Mouse (Mus musculus) cerebellum, adult 9-11 months (tissue): ENCODE data around the gene Ick.
"Not testable (repeated sequence)": the region's sequence is repeated elsewhere in the genome, so short reads cannot be mapped to it uniquely, and the experiment has no call there.

Source experiments
- DNase-seq: peaks from one replicate; pipeline ENCODE4 v3.0.0; 2022

The Ick gene

DNA sequence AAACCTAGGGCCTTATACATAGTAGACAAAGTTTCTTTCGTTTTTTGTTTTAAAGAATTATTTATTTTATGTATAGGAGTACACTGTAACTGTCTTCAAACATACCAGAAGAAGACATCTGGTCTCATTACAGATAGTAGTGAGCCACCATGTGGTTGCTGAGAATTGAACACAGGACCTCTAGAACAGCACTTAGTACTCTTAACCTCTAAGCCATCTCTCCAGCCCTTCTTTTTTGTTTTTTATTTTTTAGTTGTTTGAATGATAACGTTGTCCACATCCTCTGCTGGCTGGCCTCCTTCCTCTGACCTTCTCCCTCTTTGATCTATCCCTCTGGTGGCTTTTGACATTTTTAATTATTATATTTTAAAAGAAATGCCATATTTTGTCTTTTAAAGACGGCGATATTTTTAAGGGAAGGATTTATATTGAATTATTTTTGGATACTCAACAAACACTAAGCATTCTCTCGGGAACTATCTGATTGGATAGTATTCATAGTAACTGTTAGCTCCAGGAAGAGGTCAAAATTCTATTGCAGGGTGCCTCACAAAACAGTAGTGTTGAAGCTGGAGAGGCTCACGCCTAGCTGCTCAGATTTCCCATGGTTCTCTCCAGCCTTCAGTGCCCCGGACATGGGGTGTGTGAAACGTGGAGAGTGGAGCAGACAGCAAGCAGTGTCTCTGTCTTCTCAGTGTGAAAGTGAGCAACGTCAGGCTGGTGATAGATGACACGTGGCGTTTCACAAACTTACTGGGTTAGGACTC lies 45.4 kb downstream of the Ick start:
- no peak for DNase-seq

DNA sequence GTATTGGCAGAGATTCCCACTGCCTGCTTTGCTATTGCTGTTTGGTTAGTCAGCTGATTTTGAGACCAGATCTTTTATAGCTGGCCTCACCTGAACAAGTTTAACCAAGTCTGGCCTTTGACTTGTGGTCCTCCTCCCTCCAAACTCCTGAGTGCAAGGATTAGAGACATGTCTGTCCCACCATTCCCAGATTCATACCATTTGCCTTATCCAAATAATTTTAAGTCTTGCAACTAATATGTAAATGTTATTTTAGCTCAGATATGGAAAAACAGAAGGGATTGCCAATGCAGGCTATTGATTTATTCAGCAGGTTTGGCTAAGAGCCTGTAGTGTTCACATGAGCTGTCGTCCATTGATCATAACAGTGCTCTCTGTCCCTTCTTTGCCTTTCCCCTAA lies 48.2 kb downstream of the Ick start:
- no peak for DNase-seq

DNA sequence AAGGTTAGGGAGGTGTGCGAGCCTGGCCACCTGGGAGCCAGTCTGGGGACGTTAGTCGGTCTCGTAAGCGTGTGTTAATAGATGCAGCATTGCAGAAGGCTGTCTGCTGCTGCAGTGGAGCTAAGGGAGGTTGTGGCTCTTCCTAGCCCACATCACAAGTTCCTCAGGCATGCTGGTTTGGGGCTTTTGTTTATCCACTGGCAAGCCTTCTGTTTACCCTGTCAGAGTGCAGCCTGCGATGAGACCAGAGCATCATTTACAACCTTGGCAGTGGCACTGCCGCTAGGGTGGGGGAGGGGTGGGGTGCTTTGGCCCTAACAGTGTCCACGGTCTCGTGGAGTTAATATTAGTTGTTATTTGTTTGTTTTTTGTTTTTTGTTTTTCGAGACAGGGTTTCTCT lies 54.3 kb downstream of the Ick start:
- DNase-seq = no peak

DNA sequence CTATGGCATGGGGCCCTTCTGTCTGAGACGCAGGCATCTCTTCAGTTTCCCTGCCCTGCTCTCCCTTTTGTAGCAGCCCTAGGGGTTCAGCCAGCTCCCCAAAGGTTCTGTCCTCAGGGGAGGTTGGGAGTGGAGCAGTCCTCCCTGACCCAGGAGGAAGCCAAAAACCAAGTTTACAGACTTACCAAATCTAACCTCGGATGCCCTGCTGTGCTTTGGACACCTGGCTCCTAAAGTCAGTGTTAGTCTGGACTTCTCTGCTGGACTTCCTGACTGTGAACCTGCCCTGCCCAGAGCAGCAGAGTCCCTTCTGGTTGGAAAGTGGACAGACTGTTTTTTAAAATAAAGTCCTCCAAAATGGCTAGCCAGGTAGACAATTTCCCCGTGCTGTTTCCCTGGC lies 55.7 kb downstream of the Ick start:
- no peak for DNase-seq

DNA sequence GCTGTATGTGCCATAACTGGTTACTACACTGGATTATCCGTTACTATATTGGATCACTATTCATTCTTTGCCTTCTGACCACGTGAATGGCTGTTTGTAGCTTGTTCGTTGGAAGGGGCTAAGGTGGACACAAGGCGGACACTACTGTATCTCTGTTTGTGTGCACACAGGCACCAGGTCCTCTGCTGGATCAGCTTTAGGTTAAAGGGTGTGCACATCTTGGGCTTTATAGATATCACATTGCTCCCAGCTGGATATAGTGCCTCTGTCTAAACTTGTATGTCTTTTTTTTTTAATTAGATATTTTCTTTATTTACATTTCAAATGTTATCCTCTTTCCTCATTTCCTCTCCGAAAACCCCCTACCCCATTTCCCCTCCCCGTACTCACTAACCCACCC lies 56.5 kb downstream of the Ick start:
- no peak for DNase-seq

DNA sequence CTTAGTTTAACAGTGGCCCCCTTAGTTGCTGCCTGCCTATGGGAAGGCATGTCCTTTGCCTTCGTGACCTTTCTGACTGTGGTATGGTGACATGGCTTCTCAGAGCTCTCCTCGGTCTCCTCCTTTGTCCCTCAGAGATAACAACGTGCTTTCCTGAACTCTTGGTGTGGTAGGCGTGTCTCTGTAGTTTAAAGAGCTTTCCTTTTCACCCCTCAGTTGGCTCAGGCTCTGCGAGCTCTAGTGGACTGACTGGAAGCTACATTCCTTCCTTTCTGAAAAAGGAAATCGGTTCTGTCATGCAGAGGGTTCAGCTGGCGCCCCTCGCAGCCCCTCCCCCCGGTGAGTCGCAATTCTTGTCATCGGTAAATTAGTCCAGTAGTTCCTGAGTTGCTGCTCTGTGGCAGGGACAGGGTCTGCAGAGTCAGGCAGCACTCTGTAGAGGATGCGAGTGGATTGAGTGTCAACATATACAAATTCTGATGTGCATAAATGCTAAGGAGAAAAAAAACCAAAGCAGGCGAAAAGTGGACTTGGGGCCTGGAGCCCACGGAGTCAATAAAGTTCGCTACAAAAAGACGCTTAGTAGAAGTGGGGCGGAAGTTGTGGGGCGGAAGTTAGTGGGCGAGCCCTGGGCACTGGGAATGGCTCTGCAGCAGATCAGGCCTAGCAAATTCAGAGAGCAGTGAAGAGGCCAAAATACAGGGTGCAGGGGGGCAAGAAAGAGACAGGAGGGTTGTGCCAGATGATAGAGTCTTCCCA lies 57.9 kb downstream of the Ick start:
- DNase-seq = no peak

DNA sequence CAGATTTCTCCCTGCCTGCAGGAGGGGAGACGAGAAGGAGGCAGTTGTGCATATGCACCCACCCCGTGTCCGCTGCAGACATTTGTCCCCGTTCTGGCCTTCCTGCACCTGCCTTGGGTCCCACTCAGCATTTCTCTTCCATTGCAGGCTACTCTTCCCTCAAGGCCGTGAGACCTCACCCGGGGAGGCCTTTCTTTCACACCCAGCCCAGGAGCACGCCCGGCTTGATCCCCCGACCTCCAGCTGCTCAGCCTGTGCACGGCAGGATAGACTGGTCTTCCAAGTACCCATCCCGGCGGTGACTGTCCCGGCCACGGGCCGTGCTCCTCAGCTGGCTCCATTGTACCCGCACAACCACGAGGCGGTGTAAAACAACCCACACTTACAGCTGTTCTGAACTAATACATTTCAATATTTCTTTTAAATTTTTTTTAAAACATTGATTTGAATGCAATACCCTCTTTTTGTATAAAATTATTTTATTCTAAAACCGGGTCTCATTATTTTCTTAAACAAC lies 58.5 kb downstream of the Ick start:
- DNase-seq = no peak

DNA sequence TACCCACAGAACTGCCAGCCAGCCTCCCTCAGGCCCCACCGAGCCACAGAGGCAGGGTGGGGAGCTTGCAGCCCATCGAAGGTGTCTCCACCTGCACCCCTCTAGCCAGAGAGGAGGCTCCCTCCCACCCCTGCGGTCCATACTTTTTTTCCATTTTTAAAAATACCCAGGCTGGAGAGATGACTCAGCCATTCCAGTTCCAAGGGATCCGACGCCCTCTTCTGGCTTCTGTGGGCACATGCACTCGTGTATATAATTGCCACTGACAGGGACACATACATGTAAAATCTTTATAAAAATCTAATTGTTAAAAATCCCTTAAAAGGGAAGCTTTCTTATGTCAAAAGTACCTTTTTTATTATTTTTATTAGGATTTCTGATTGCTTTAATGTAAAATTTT lies 59.9 kb downstream of the Ick start:
- no peak for DNase-seq

DNA sequence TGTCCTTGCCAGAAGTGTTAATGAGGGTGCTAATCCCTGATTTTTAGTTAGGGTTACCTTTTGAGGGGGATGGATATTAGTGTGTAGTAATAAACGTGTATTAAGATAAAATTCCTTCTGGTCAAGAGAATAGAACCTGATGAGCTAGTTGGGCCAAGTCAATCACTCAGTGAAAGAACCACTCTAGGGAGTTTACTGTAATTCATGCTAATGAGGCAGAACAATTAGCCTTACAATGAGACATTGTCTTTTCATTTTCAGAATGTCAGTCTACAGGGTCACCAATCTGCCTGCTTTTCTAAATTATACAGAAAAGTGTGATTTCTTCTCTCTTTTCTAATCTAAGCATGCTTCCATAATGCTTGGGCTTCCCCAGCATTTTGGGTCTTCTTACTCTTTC lies 65.0 kb downstream of the Ick start:
- no peak for DNase-seq

DNA sequence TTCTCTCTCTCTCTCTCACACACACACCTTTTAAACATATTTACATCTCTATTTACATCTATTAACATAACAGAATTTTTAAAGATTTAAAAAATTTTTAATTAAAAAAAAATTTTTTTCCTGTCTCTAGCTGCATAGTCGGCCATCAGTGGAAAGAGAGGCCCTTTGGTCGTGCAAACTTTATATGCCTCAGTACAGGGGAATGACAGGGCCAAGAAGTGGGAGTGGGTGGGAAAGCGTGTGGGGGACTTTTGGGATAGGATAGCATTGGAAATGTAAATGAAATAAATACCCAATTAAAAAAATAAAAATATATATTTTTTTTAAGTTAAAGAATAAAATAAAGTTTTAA lies 65.9 kb downstream of the Ick start:
- DNase-seq = not testable (repeated sequence)

DNA sequence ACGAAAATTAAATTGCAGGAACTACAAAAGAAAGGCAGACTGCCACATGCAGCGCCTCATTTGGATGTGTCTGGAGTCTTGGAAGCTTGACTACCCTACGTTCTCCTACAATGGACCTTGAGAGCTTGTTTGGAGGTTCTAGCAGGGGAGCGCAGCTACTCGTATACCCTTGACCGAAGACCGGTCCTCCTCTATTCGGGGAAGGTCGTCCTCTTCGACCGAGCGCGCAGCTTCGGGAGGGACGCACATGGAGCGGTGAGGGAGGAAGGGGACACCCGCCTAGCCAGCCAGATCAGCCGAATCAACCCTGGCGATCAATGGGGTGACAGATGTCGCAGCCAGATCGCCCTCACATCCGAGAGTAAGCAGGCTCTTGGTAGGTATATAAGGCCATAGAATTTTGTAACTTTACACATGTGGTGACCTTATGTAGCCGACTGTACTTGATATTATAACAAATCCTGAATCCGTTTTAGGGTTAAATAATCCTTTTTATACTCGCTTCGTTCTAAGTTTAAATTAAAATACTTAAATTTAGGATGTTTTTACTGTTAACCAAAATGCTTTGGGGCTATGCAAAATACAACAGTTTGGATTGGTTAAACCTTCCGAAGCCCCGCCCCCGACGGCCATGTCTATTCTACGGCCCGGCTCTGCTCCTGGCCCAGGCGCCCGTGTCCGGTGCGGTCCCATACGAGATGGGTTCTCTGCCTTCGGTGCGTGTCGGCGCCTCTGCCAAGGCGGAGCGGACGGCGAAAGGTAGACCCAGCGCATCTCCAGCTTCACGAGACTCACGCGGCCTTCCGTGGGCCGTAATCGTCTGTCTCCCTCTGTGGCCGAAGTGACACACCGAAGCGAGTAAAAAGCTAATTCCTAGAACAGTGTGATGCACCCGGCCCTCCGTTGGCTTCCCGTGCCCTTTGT lies 66.5 kb downstream of the Ick start:
- DNase-seq = peak; percentile 96

DNA sequence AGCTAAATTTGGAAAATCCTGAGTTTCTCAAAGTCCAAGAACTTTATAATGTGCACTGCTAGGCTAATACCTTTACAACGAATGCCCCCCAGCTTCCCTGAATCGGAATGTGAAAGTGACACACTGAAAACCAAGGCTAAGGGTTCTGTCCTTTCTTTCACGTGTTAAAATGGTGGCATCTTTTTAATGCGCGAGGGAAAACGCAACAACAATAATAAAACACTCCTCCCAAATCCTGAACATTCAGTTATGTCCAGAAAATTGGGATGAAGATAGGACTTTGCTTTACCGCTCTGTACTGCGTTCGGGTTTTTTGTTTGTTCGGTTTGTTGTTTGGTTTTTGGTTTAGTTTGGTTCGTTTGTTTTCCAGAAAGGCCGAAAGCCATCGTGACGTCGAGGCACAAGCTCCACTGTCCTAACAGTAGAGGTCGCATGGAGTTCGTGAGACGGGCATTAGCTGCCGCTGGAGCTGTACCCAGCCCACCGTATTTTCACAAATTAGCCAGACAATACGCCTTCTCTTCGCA lies 67.3 kb downstream of the Ick start:
- peak; percentile 72 for DNase-seq

DNA sequence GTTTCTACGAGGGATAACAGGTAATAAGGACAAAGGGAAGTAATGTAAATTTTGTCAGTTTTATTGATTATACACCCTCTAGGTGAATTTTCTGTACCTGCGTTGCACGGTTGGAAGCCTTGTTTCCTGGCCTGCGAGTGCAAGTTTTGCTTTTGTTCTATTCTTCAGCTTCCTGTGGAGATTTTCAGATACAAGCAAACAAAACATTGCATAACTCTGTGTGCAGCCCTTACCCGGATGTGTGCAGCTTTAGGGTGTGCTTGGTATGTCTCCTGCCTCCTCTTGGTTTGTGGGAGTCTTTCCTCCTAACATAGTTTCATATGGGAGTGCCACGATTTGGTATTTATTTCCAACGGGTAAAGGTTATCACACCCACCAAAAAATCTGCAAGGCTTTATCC lies 67.8 kb downstream of the Ick start:
- peak; percentile 39 for DNase-seq

DNA sequence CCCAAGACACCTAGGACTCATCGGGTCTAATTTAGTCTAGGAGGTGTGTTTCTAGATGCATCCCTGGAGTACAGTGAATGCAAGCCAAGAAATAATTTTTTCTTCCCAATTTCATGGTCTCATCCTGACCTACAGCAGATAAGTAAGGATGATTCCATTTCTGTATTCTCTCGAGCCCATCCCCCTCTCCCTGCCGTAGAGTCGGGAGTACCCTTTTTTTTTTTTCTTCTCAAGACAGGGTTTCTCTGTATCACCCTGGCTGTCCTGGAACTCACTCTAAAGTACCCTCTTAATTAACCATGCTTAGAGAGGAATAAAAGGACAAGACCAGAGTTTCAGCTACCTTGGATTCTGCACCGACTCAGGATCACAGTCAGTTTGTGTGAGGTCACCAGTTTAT lies 69.2 kb downstream of the Ick start:
- DNase-seq = no peak

DNA sequence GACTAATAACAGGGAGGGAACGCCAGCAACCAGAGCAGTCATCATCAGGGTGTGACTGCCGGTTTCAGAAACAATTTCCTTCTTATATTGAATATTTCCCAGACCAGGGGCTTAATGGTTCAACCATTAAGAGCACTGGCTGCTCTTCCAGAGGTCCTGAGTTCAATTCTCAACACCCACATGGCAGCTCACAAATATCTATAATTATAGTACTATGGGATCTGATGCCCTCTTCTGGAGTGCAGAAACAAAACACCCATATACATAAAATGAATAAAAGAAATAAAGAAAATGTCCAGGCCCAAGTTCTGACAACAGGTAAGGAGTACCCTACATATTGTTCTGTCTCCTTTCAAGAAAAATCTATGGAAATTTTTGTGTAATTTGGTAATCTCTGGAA lies 70.1 kb downstream of the Ick start:
- DNase-seq = no peak

DNA sequence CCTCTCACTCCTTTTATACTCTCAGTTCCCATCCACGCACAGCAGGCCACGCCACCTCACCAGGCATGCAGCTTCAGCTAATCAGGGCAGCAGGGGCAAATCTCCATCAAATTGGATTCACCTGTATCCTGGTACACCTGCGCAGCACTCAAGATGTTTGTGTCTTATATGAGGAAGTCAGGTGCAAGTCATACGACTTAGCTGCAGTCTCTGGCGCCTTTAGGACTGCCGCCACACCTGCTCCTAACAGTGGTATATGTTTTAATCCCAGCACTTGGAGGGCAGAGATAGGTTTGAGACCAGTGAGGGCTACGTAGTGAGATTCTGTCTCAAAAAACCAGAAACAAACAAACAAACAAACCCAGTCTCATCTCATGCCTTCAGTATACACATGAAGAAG lies 73.5 kb downstream of the Ick start, which contains the start of gene Gsta4:
TSS of gene Gsta4 (plus strand) at position 301 of the 400 bp plus-strand sequence.
- DNase-seq = not testable (repeated sequence)

DNA sequence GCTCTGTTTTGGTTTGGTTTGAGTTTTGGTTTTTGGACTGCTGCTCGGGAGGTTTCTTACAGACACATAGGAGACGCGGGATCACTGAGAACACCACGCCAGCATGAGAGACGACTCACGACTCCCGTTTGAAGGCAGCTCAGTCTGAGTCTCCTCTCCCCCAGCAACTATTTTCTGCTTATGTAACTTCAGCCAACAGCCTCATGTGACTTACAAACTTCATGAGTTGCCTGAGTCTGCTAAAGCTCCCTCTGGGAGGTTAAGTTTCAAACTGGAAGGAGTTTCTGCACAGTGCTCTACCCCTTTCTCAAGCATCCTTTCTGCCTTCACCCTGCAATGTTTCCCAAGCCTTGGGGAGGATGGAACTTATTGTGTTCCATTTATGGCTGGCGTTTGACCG lies 76.7 kb downstream of the Ick start:
- DNase-seq = no peak

DNA sequence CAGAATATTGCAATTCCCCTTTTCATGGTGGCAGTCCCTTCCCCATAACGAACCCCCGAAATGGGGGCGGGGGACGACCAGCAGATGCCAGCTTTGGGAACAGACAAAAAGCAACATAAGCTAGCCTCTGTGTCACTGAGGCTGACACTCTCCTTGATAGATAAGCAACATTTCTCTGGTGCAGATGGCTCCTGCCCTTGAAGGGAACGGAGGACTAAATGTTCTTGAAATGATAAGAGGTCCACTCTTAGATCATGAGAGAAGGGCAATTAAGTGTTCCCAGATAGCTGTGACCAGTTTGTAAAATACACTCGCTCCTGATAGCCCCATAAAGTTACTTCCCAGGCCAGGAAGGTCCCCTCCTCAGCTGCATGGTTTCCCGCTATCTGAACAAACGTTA lies 79.9 kb downstream of the Ick start:
- no peak for DNase-seq

DNA sequence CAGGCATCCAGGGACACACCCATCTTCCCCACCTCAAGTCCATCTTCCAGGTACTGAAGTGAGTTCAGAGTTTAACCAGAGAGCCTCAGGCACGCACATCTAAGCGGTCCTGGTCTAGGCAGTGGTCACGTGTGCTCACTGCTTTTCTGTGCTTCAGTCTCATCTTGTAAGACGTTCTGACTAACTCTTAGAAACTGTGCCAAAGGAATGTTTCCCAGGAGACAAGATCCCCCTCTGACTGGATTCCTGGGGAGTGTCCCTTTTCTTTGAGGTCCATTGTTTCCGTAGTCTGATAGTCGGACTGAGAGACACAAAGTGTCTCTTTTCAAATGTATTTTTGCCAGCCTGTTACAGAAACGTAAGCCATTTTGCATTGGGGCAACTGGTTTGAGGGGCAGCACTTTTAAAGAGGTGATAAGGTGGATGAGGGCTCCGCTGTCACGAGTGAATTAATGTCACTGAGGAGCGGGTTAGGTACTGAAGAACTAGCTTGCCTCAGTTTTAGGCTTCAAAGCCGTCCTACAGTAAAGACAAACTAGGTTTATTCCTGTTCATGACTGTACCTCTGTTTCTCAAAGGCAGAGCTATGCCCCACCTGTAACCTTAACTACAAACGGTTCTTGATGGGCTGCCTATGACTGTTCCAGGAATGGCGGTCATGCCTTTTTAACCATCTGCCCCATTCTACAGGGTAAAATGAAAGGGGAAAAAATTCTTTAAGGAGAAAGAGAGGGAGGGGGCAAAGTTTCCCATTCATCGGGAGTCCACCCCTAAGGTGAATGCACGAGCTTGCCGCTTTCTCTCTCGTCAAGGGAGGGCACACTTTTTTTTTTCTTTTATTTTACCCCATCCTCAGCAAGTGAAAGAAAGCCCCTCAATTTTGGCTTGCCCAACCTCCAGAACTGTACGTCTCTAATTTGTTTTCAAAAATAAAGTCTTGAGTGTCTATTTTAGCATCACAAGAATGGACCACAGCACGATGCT lies 82.0 kb downstream of the Ick start:
- DNase-seq = no peak

DNA sequence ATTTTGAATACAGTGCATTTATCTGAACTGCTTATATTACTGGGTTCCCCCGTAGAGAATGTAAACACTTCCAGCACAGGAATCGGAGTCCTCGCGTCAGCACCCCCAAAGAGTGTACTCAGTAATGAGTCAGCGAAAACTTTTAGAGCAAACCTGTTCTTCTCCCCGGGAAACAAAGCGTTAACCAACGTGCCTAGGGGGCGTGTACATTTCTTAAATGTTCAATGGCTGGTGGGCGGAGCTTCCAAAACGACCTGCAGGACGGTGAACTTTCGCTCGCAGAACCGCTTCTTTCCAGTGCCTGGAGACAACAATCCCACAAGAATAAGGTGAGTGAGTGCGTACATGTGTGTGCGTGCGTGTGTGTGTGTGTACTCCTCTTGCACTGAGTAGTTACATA lies 82.7 kb downstream of the Ick start:
- no peak for DNase-seq

DNA sequence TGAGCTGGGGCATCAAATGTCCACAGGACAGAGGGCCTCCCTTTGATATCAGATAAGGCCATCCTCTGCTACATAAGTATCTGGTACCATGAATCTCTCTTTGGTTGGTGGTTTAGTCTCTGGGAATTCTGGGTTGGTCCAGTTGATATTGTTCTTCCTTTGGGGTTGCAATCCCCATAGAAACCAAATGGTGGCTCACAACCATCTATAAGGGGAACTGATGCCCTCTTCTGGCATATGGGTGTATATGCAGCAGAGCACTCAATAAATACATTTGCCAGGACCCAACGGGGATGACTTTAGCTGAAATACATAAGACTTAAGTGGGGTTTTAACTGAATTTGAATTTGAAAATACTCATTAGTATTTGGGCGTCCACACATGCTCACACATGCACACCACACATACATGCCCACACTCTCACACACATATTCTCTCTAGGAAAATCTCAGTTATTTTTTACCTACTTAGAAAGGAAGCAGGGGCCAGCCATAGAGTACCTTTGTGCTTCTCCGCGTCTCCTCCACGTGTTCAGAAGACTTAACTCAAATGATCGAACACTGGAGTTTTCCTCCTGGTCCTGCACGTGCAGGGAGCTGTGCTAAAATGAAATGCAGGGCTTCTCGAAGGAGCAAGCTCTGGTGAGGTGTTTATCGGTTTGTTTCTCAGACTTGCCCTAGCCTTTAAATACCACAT lies 85.1 kb downstream of the Ick start:
- peak; percentile 50 for DNase-seq
